Mouse (Mus musculus) neural tube, embryonic 11.5 days (tissue): ENCODE results near the gene Foxn2. TPM values are rescaled to one million over a fixed set of nuclear protein-coding genes. Genes with fewer than 3 reads are reported as not detected.

Source experiments
- ATAC-seq: fragments of 200-750 bp; cut with Nextera tagmentation; 2 replicates; pipeline ENCODE4 v1.8.0; 2017; ENCODE audit warnings: moderate number of reproducible peaks, mild to moderate bottlenecking, moderate TSS enrichment, moderate library complexity; ENCODE audit not compliant: insufficient read depth, low FRiP score, low TSS enrichment
- DNase-seq: peaks from one replicate; pipeline ENCODE4 v3.0.0-alpha.2; 2015; ENCODE audit warnings: low spot score
- H3K27ac ChIP-seq: fragments of 300-500 bp; sonication (generic); 2 replicates; pipeline ENCODE4 v1.5.1; 2014; ENCODE audit warnings: low read depth, mild to moderate bottlenecking, low read length
- H3K27me3 ChIP-seq: fragments of 300-500 bp; sonication (generic); 2 replicates; pipeline ENCODE4 v1.6.1; 2014; ENCODE audit warnings: mild to moderate bottlenecking, low read length, mixed read lengths; ENCODE audit not compliant: control insufficient read depth, insufficient read depth
- H3K36me3 ChIP-seq: fragments of 300-500 bp; sonication (generic); 2 replicates; pipeline ENCODE4 v1.6.1; 2014; ENCODE audit warnings: mild to moderate bottlenecking, low read length, moderate library complexity, mixed read lengths; ENCODE audit not compliant: control insufficient read depth, insufficient read depth
- H3K4me1 ChIP-seq: fragments of 300-500 bp; sonication (generic); 2 replicates; pipeline ENCODE4 v1.6.1; 2014; ENCODE audit warnings: low read length, mixed read lengths; ENCODE audit not compliant: control insufficient read depth, insufficient read depth
- H3K4me2 ChIP-seq: fragments of 300-500 bp; sonication (generic); 2 replicates; pipeline ENCODE4 v1.6.1; 2014; ENCODE audit warnings: low read depth, mild to moderate bottlenecking, moderate library complexity
- H3K4me3 ChIP-seq: fragments of 300-500 bp; sonication (generic); 2 replicates; pipeline ENCODE4 v1.5.1; 2014; ENCODE audit warnings: low read depth, low read length
- H3K9ac ChIP-seq: fragments of 300-500 bp; sonication (generic); 2 replicates; pipeline ENCODE4 v1.6.1; 2014; ENCODE audit warnings: mild to moderate bottlenecking, low read length
- H3K9me3 ChIP-seq: fragments of 300-500 bp; sonication (generic); 2 replicates; pipeline ENCODE4 v1.6.1; 2016; ENCODE audit warnings: low read length; ENCODE audit not compliant: control insufficient read depth
- WGBS: fragments of 180-500 bp; shearing (Covaris S2); extraction: QIAGEN DNeasy Blood & Tissue Kit; methylation state at CpG from one replicate; pipeline ENCODE4 v1.1.7; 2014; 5-methylcytosine and 5-hydroxymethylcytosine counted together
- polyA plus RNA-seq: library from polyadenylated mRNA; unstranded; fragments of >200 nt; fragmentation: Nextera tagmentation; extraction: Ambion mirVana; gene quantifications from 2 replicates; pipeline ENCODE4 v1.2.1, GENCODE M21; 2014

Gene Foxn2
- polyA plus RNA-seq, 1 experiment from 2014 or later, result 8.3 TPM

DNA sequence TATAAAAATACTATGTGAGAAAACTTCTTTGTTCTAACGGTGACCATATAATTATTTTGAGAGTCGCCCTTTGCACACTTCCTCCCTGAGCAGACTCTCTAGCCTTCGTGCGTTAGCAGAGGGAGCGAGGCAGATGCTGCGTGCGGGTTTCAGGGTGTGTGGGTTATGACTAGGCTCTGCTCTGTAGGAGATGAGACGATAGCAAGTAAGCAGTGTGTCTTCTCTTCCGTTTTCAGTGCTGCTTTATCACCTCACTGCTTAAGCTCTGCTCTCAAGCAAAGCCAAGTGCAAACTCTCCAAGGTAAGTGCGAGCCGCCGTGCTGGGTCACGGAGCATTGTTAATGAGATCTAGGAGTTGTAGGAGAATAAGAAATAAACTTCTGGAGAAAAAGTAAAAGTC is 38.5 kb downstream of the Foxn2 start:
- no peak for ATAC-seq
- H3K36me3 ChIP-seq, result no peaks in the 10 kb centered on the region
- no peaks in the 10 kb centered on the region for H3K4me1 ChIP-seq
- DNase-seq, result no peak
- H3K9me3 ChIP-seq, result no peaks in the 10 kb centered on the region
- H3K27me3 ChIP-seq, result no peaks in the 10 kb centered on the region
- no peak overlapping the region for H3K4me2 ChIP-seq
- H3K4me3 ChIP-seq, result no peak overlapping the region
- H3K27ac ChIP-seq, result no peak overlapping the region
- H3K9ac ChIP-seq, result no peak overlapping the region
- 87% methylated on average over 13 of the region's 13 CpGs for WGBS

DNA sequence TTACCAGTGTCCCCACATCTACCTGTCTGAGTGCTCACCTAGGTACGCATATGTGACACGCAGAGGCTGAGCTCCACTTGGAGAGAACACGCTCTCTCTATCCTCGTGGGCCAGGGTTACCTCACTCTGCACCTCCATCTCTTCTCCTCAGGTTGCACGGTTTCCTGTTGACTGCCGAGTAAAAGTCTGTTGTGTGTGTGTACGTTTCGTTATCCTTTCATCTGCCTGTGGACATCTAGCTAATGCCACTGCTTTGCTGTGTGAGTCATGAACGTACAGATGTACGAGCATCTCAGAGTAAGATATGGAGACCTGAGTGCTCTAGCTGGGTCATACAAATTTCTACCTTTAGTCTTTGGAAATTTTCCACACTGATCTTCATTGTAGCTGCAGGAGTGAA is 39.9 kb downstream of the Foxn2 start:
- no peak overlapping the region for H3K4me3 ChIP-seq
- WGBS, result 96% methylated on average over 10 of the region's 10 CpGs
- DNase-seq, result no peak
- H3K9ac ChIP-seq, result no peak overlapping the region
- no peaks in the 10 kb centered on the region for H3K4me1 ChIP-seq
- no peak overlapping the region for H3K27ac ChIP-seq
- no peak overlapping the region for H3K4me2 ChIP-seq
- no peak for ATAC-seq
- H3K9me3 ChIP-seq, result no peaks in the 10 kb centered on the region
- no peaks in the 10 kb centered on the region for H3K36me3 ChIP-seq
- no peaks in the 10 kb centered on the region for H3K27me3 ChIP-seq

- H3K4me1 ChIP-seq, result no peaks in the 10 kb centered on the region
- H3K4me2 ChIP-seq, result no peak overlapping the region
- H3K9me3 ChIP-seq, result no peaks in the 10 kb centered on the region
- ATAC-seq (no peak), DNase-seq (no peak)
- 88% methylated on average over 2 of the region's 2 CpGs for WGBS
- H3K27ac ChIP-seq, result no peak overlapping the region
- H3K27me3 ChIP-seq, result no peaks in the 10 kb centered on the region
- H3K36me3 ChIP-seq, result no peaks in the 10 kb centered on the region
- no peak overlapping the region for H3K4me3 ChIP-seq
- H3K9ac ChIP-seq, result no peak overlapping the region
Measured at GRCm38 (mm10) chr17:88481062-88481461, 40.6 kb downstream of the Foxn2 start.

DNA sequence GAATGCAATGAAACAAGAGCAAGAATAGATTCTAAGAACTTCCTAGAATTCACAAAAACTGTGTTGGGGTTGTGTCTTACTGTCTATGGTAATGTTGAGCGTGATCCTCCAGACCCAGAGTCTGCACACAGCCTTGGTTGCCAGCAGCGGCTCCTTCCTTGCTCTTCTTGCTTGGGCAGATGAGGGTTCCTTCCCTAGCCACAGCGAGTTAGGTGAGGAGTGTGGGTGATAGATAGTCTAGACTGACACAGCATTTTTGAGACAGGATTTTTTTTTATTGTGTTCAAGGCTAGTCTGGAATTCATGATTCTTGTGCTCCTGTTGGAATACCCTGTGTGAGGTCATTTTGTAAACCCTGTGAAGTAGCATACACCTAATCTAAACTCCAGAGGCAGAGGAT is 41.1 kb downstream of the Foxn2 start:
- WGBS, result 93% methylated on average over 3 of the region's 3 CpGs

DNA sequence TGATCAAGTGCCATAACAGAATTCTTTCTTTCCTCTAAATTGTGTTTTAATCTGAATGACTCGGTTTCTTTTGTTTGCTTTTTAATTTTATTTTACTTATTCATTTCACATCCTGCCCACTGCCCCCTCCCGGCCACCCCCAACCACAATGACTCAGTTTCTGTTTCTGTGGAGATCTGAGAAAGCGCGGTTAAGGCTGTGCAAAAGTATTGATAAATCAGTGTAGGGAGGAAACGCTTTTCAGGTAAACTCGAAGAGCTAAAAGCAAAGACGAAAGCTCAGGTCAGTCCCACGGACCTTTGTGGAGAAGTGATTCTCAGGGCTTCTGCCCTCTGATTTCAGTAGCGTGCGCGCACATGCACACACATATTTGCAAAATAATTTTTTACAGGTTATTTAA is 44.0 kb downstream of the Foxn2 start:
- Histone ChIP-seq H3K9ac (no peak overlapping the region), H3K4me2 (no peak overlapping the region), H3K4me1 (no peaks in the 10 kb centered on the region), H3K4me3 (no peak overlapping the region), H3K9me3 (no peaks in the 10 kb centered on the region), H3K27ac (no peak overlapping the region), H3K36me3 (no peaks in the 10 kb centered on the region; the same call in 1 of the 2 replicates), H3K27me3 (no peaks in the 10 kb centered on the region)
- 93% methylated on average over 11 of the region's 11 CpGs for WGBS
- DNase-seq, result no peak
- no peak for ATAC-seq

More for the DNA sequence above, 41.1 kb downstream of the Foxn2 start:
- Histone ChIP-seq H3K27ac (no peak overlapping the region), H3K4me3 (no peak overlapping the region), H3K4me2 (no peak overlapping the region), H3K9me3 (no peaks in the 10 kb centered on the region), H3K36me3 (no peaks in the 10 kb centered on the region; the same call in 1 of the 2 replicates), H3K4me1 (no peaks in the 10 kb centered on the region), H3K27me3 (no peaks in the 10 kb centered on the region), H3K9ac (no peak overlapping the region)
- ATAC-seq (no peak), DNase-seq (no peak)

- H3K27ac ChIP-seq, result no peak overlapping the region
- H3K36me3 ChIP-seq, result no peaks in the 10 kb centered on the region; the same call in 1 of the 2 replicates
- H3K27me3 ChIP-seq, result no peaks in the 10 kb centered on the region
- WGBS, result 85% methylated on average over 1 of the region's 1 CpGs
- H3K9me3 ChIP-seq, result no peaks in the 10 kb centered on the region
- H3K9ac ChIP-seq, result no peak overlapping the region
- no peak for ATAC-seq
- no peak overlapping the region for H3K4me2 ChIP-seq
- H3K4me3 ChIP-seq, result no peak overlapping the region
- H3K4me1 ChIP-seq, result no peaks in the 10 kb centered on the region
- DNase-seq, result no peak
Measured at GRCm38 (mm10) chr17:88484951-88485350, 44.4 kb downstream of the Foxn2 start.

DNA sequence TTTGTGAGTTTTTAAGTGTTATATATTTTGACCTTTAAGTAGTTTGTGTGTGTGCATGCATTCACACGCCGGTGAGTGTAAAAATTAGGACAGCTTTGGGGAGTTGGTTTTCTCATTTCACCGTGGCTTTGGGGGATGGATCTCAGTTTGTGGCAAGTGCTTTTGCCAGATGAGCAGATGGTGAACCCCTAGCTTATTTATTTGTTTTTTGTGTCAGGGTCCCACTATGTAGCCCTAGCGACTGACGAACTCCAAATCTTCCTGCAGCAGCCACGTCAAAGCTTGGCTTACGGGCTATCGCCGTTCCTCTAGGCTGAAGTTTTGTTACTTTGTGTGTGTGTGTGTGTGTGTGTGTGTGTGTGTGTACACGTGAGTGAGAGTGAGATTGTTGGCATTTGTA is 50.0 kb downstream of the Foxn2 start:
- Histone ChIP-seq H3K4me2 (no peak overlapping the region), H3K9me3 (no peaks in the 10 kb centered on the region), H3K4me1 (0 out of 2 replicates have a peak, but pooled peaks cover 6% of the 10 kb centered on the region), H3K27me3 (no peaks in the 10 kb centered on the region), H3K4me3 (no peak overlapping the region), H3K27ac (no peak overlapping the region), H3K9ac (no peak overlapping the region), H3K36me3 (no peaks in the 10 kb centered on the region; the same call in 1 of the 2 replicates)
- DNase-seq (no peak), ATAC-seq (no peak)
- 97% methylated on average over 10 of the region's 10 CpGs for WGBS

- no peak overlapping the region for H3K4me3 ChIP-seq
- H3K4me1 ChIP-seq, result 0 out of 2 replicates have a peak, but pooled peaks cover 6% of the 10 kb centered on the region
- no peak overlapping the region for H3K27ac ChIP-seq
- no peaks in the 10 kb centered on the region for H3K27me3 ChIP-seq
- H3K36me3 ChIP-seq, result no peaks in the 10 kb centered on the region
- ATAC-seq (no peak), DNase-seq (no peak)
- no peak overlapping the region for H3K9ac ChIP-seq
- no peak overlapping the region for H3K4me2 ChIP-seq
- 96% methylated on average over 13 of the region's 13 CpGs for WGBS
- no peaks in the 10 kb centered on the region for H3K9me3 ChIP-seq
Measured at GRCm38 (mm10) chr17:88491366-88492106, 51.0 kb downstream of the Foxn2 start.

GRCm38 (mm10) chr17:88492107-88492460 is 51.6 kb downstream of the Foxn2 start:
- Histone ChIP-seq H3K9me3 (no peaks in the 10 kb centered on the region), H3K27ac (no peak overlapping the region), H3K4me3 (no peak overlapping the region), H3K9ac (no peak overlapping the region), H3K27me3 (no peaks in the 10 kb centered on the region), H3K36me3 (no peaks in the 10 kb centered on the region), H3K4me2 (no peak overlapping the region), H3K4me1 (0 out of 2 replicates have a peak, but pooled peaks cover 6% of the 10 kb centered on the region)
- ATAC-seq, result no peak
- WGBS, result 92% methylated on average over 5 of the region's 5 CpGs
- no peak for DNase-seq
